Mouse (Mus musculus): ENCODE measurements around the gene Ago4.

Ago4 gene

GRCm38 (mm10) chr4:126468285-126468901 is 64.9 kb downstream of the Ago4 start, which contains the start of gene Ago1:
Ago1 (minus strand) TSS chr4:126468583.
- DNase-seq, result peak; percentile 96

GRCm38 (mm10) chr4:126467721-126468284 is 65.5 kb downstream of the Ago4 start:
- DNase-seq, result peak; percentile 62

- no peak for DNase-seq
Observed at GRCm38 (mm10) chr4:126466251-126466750, 67.0 kb downstream of the Ago4 start.

GRCm38 (mm10) chr4:126465843-126466242 is 67.4 kb downstream of the Ago4 start:
- peak; percentile 80 for DNase-seq

- no peak for DNase-seq
Observed at GRCm38 (mm10) chr4:126464892-126465235, 68.4 kb downstream of the Ago4 start.

GRCm38 (mm10) chr4:126464189-126464891 is 68.9 kb downstream of the Ago4 start:
- DNase-seq, result no peak

- DNase-seq, result no peak
Observed at GRCm38 (mm10) chr4:126455441-126455840, 77.8 kb downstream of the Ago4 start.

- no peak for DNase-seq
Observed at GRCm38 (mm10) chr4:126454547-126455254, 78.6 kb downstream of the Ago4 start.

- DNase-seq, result no peak
Observed at GRCm38 (mm10) chr4:126450268-126450667, 83.0 kb downstream of the Ago4 start.

GRCm38 (mm10) chr4:126447126-126447525 is 86.1 kb downstream of the Ago4 start:
- no peak for DNase-seq

- DNase-seq, result no peak
Observed at GRCm38 (mm10) chr4:126444528-126444927, 88.7 kb downstream of the Ago4 start.

Data from layer of hippocampus, adult 9-11 months (tissue).